Mouse (Mus musculus): ENCODE results near the gene Ston2. TPM values are rescaled to one million over a fixed set of nuclear protein-coding genes. Genes with fewer than 3 reads are reported as not detected.

Ston2 gene
- polyA plus RNA-seq, 1 experiment: 12.3 TPM

GRCm38 (mm10) chr12:91692991-91693390 is 95.2 kb downstream of the Ston2 start:
- no peak for TF ChIP-seq POLR2AphosphoS2 (IDR thresholded peaks at IDR 0.05; ENCODE audit: insufficient read length, low read depth)
- Histone ChIP-seq H3K4me3 (no peak overlapping the region), H3K36me3 (ENCODE audit: control insufficient read depth, insufficient read depth) (no peaks in the 10 kb centered on the region), H3ac (ENCODE audit: control insufficient read depth, insufficient read length) (no peak overlapping the region), H3K4me2 (ENCODE audit: low read depth) (no peak overlapping the region), H3K27me3 (ENCODE audit: control insufficient read depth, insufficient read depth, insufficient read length) (no peaks in the 10 kb centered on the region), H3K79me2 (ENCODE audit: control insufficient read depth, insufficient read depth) (no peaks in the 10 kb centered on the region)

DNA sequence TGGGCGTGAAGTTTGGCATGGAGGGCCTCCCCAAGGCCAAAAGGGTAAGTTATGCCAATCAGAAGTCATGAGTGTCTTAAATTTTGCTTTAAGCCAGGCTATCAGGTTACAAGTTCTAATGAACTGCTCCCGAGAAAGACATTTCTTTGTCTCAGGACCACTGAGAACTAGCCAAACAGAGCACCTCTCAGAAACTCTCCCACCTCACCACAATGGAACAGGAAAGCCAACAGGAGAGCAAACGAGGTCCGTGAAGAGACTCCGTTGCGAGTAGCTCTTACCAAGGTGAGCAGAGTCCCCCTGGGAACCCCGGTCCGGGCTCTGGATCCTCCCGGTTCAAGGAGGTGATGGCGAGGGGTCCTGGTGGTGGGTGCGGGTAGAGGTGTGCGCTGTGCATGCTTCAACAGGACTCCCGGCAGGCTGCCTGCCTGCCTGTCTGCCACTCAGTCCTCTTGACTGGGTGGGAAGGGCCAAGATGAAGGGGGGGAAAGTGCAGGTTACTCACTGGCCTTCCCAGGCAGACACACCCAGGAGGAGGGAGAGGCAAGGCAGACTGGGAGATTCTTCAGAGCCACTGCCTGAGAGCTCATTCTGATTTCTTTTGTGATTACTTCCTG is 102.4 kb downstream of the Ston2 start:
- H3K36me3 ChIP-seq (ENCODE audit: control insufficient read depth, insufficient read depth): no peaks in the 10 kb centered on the region
- TF ChIP-seq MYOD1 (IDR thresholded peaks at IDR 0.05; ENCODE audit: control insufficient read depth in 1 of 3, insufficient read length in 2 of 3, low read depth in 2 of 3) (no peak), POLR2A (IDR thresholded peaks at IDR 0.05; ENCODE audit: insufficient read length, low read depth) (no peak), MYOG (IDR thresholded peaks at IDR 0.05; ENCODE audit: control insufficient read depth in 1 of 3, insufficient read depth in 1 of 3, insufficient read length in 2 of 3, low read depth in 2 of 3) (no peak), E2F4 (IDR thresholded peaks at IDR 0.05; ENCODE audit: insufficient read depth) (no peak), CEBPB (IDR thresholded peaks at IDR 0.05; ENCODE audit: insufficient read depth, poor library complexity, severe bottlenecking) (no peak), USF1 (IDR thresholded peaks at IDR 0.05; ENCODE audit: low read depth) (no peak), TCF3 (IDR thresholded peaks at IDR 0.05; ENCODE audit: insufficient read length, low read depth) (no peak), TCF12 (IDR thresholded peaks at IDR 0.05; ENCODE audit: insufficient read depth, poor library complexity, severe bottlenecking) (no peak), MAX (IDR thresholded peaks at IDR 0.05; ENCODE audit: low read depth) (no peak), SRF (IDR thresholded peaks at IDR 0.05; ENCODE audit: control insufficient read depth, insufficient read length, low read depth) (no peak), REST (IDR thresholded peaks at IDR 0.05; ENCODE audit: insufficient read depth, insufficient read length) (no peak), POLR2AphosphoS2 (IDR thresholded peaks at IDR 0.05; ENCODE audit: insufficient read length, low read depth) (no peak)
- no peak overlapping the region for H3K4me2 ChIP-seq (ENCODE audit: low read depth)
- H3K27me3 ChIP-seq (ENCODE audit: control insufficient read depth, insufficient read depth, insufficient read length): no peaks in the 10 kb centered on the region
- H3K79me2 ChIP-seq (ENCODE audit: control insufficient read depth, insufficient read depth): no peaks in the 10 kb centered on the region
- no peak overlapping the region for H3ac ChIP-seq (ENCODE audit: control insufficient read depth, insufficient read length)
- no peak overlapping the region for H3K4me3 ChIP-seq

DNA sequence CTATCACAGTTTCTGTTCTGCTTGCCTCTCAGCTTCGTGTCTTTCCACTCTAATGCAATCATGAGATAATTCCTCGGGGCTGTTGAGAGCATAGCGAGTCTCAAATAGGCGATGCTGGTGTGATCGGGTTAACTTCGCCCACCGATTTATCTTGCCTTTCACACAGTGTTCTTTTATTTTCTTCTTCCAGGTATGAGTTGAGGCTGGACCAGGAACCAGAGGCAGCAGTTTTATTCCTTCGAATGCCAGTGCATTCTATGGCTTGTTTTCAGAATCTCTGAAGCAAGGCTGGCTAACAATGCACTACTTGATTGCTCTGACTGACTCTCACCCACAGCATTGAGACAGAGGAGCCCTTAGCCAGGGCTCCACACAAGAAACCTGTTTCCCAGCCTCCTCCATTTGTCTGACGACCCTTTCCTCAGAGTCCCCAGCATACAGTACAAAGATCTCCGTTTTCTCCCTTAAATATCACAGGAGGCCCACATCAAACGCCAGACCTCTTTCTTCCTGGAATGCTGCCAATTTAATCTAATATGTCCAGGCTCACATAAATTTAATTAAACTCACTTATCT is 103.3 kb downstream of the Ston2 start:
- Histone ChIP-seq H3K36me3 (ENCODE audit: control insufficient read depth, insufficient read depth) (no peaks in the 10 kb centered on the region), H3K4me3 (no peak overlapping the region), H3K27me3 (ENCODE audit: control insufficient read depth, insufficient read depth, insufficient read length) (no peaks in the 10 kb centered on the region), H3K79me2 (ENCODE audit: control insufficient read depth, insufficient read depth) (no peaks in the 10 kb centered on the region), H3ac (ENCODE audit: control insufficient read depth, insufficient read length) (no peak overlapping the region), H3K4me2 (ENCODE audit: low read depth) (no peak overlapping the region)
- no peak for TF ChIP-seq USF1 (IDR thresholded peaks at IDR 0.05; ENCODE audit: low read depth)
- no peak for TF ChIP-seq CEBPB (IDR thresholded peaks at IDR 0.05; ENCODE audit: insufficient read depth, poor library complexity, severe bottlenecking)
- no peak for TF ChIP-seq E2F4 (IDR thresholded peaks at IDR 0.05; ENCODE audit: insufficient read depth)

- TF ChIP-seq USF1 (IDR thresholded peaks at IDR 0.05; ENCODE audit: low read depth) (no peak), POLR2A (IDR thresholded peaks at IDR 0.05; ENCODE audit: insufficient read length, low read depth) (no peak), MYOG (IDR thresholded peaks at IDR 0.05; ENCODE audit: control insufficient read depth in 1 of 3, insufficient read depth in 1 of 3, insufficient read length in 2 of 3, low read depth in 2 of 3) (no peak), TCF12 (IDR thresholded peaks at IDR 0.05; ENCODE audit: insufficient read depth, poor library complexity, severe bottlenecking) (no peak), REST (IDR thresholded peaks at IDR 0.05; ENCODE audit: insufficient read depth, insufficient read length) (no peak), TCF3 (IDR thresholded peaks at IDR 0.05; ENCODE audit: insufficient read length, low read depth) (no peak), MYOD1 (IDR thresholded peaks at IDR 0.05; ENCODE audit: control insufficient read depth in 1 of 3, insufficient read length in 2 of 3, low read depth in 2 of 3) (no peak), MAX (IDR thresholded peaks at IDR 0.05; ENCODE audit: low read depth) (no peak), E2F4 (IDR thresholded peaks at IDR 0.05; ENCODE audit: insufficient read depth) (no peak), SRF (IDR thresholded peaks at IDR 0.05; ENCODE audit: control insufficient read depth, insufficient read length, low read depth) (no peak), CEBPB (IDR thresholded peaks at IDR 0.05; ENCODE audit: insufficient read depth, poor library complexity, severe bottlenecking) (no peak), POLR2AphosphoS2 (IDR thresholded peaks at IDR 0.05; ENCODE audit: insufficient read length, low read depth) (no peak)
- Histone ChIP-seq H3K79me2 (ENCODE audit: control insufficient read depth, insufficient read depth) (no peaks in the 10 kb centered on the region), H3ac (ENCODE audit: control insufficient read depth, insufficient read length) (no peak overlapping the region), H3K36me3 (ENCODE audit: control insufficient read depth, insufficient read depth) (no peaks in the 10 kb centered on the region), H3K4me2 (ENCODE audit: low read depth) (no peak overlapping the region), H3K4me3 (no peak overlapping the region), H3K27me3 (ENCODE audit: control insufficient read depth, insufficient read depth, insufficient read length) (no peaks in the 10 kb centered on the region)
Observed at GRCm38 (mm10) chr12:91684101-91684839, 103.9 kb downstream of the Ston2 start.

- TF ChIP-seq SRF (IDR thresholded peaks at IDR 0.05; ENCODE audit: control insufficient read depth, insufficient read length, low read depth) (no peak), POLR2AphosphoS2 (IDR thresholded peaks at IDR 0.05; ENCODE audit: insufficient read length, low read depth) (no peak), MAX (IDR thresholded peaks at IDR 0.05; ENCODE audit: low read depth) (no peak), E2F4 (IDR thresholded peaks at IDR 0.05; ENCODE audit: insufficient read depth) (no peak), TCF12 (IDR thresholded peaks at IDR 0.05; ENCODE audit: insufficient read depth, poor library complexity, severe bottlenecking) (no peak), MYOG (IDR thresholded peaks at IDR 0.05; ENCODE audit: control insufficient read depth in 1 of 3, insufficient read depth in 1 of 3, insufficient read length in 2 of 3, low read depth in 2 of 3) (no peak), CEBPB (IDR thresholded peaks at IDR 0.05; ENCODE audit: insufficient read depth, poor library complexity, severe bottlenecking) (no peak)
- Histone ChIP-seq H3K79me2 (ENCODE audit: control insufficient read depth, insufficient read depth) (no peaks in the 10 kb centered on the region), H3K27me3 (ENCODE audit: control insufficient read depth, insufficient read depth, insufficient read length) (no peaks in the 10 kb centered on the region), H3K36me3 (ENCODE audit: control insufficient read depth, insufficient read depth) (no peaks in the 10 kb centered on the region), H3K4me3 (no peak overlapping the region), H3ac (ENCODE audit: control insufficient read depth, insufficient read length) (no peak overlapping the region), H3K4me2 (ENCODE audit: low read depth) (no peak overlapping the region)
Observed at GRCm38 (mm10) chr12:91683549-91684100, 104.6 kb downstream of the Ston2 start.
